Mouse (Mus musculus) thymus, postnatal 4 days (tissue): Measurements from ENCODE around the gene Dph2.

Experiments used
- DNase-seq: peaks from one replicate; pipeline ENCODE4 v3.0.0; 2021

Gene Dph2

DNA sequence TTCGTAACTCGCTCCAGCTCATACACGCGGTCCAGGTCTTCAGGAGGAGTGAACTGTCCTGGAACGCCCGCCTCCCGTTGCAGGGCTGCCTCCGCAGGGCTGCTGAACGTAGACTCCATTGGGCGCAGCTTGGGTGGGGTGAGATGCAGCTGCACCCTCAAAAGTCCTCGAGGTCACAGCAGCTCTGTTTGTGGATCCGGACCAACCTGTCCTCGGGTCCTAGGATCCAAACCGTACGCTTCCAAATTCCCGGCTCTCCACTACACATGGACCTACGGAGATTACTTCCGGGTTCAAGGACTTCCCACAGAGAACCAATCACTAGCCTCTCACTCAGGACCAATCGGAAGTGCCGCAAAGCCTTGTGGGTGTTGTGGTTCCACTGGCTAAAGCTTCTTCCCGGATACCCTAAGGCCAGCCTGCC, at the start of gene Dph2:
Dph2 (minus strand) TSS at position 295 of the 424 bp plus-strand sequence.
- DNase-seq: peak; percentile 80

DNA sequence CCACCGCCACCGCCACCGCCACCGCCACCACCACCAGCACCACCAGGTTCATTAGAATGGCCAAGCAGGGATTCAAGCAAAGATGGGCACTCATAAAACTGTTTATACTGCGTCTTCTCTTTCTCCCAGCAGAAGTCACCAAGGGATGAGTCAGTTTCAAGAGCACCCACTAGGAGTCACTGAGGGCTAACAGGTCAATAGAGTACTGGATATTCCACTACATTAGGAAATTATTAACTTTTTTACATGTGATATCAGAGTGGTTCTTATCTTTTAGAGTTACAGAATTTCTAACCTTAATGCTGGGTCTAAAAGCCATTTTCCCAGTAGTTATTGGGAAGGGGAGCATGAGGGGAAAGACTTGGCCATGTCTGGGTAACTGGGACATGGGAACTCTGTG, 45.1 kb upstream of the Dph2 start:
- no peak for DNase-seq

DNA sequence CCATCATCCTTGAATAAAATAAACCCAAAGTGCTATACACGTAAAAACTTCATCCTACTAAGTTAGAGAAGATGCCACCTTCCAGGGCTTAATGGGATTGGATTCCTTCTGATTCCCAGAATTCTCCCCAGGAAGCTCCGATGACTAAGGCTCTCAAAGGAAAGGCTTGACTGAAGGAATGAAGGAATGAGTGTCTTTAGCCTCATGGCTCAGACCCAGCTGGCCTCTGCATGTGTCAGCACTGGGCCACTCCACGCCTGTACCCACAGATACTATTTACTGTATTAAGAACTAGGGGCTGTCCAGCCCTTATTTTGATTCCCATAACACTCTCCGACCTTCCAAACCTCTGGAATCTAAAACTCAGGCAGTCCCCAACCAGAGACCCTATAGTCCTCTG, 42.2 kb upstream of the Dph2 start:
- no peak for DNase-seq

DNA sequence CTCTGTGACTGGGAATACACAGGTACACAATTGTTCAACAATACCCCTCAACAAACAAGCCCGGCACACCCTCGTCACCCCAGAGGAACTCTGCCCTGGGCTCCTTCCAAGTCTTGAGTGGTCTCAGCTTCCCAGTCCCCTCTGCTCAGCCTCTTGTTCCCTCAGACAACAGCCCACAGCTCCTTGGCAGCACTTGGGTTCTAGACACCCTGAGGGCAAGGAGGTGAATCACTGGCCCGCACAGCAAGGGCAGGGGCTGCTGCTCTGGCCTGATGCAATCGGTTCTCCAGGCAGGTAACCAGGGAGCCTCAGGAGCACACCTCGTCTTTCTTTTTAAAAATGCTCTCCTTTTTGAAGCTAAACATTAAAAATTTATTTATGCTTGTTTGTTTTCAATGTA, 41.4 kb upstream of the Dph2 start:
- no peak for DNase-seq

DNA sequence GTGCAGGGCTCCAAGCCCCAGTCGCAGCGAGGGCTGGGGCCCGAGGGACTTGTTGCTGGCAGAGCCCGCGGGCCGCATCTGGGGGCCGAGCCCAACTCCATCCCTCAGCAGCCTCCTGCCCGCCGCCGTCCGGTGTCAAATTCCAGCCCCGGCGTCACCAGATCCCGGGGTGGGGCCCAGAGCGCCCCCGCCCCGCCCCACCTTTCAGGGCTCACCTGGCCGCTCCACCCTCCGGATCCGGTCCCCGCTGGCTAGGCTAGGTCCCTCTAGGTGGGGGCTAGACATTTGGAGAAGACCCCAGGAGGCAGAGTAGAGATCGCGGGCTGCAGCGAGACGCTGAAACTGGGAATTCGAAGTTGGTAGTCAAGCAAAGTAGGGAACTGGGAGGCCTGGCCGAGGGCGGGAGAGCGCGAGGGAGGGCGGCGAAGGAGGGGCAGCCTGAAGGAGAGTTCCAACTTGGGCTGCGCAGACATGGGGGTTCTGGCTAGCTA, 37.6 kb upstream of the Dph2 start, which contains the start of gene Artn:
Artn (minus strand) TSS at position 373 of the 491 bp plus-strand sequence.
- peak; percentile 20 for DNase-seq

DNA sequence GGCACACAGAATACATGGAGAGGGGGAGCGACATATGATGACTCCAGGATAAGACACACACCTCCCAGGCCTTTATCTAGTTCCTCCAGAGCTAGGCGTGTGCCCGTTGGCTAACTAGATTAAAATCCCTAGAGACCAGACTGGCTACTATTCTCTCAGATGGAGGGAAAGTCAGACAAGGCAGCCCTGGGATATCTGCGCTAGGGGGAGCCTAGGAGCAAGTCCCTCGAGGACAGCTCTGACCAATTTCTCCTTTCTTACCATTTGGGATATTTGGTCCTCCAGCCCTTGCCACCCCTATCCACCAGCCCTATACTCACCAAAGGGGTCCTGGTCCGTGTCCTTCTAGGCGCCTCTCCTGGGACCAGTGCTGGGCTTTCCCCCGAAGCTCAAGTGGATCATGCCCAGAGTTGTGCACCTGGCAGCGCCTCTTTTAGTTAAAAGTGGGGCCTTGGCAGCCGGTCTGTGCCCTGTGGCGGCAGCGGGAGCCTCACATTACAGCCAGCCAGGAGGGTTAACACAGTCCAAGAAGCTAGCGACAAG, 36.9 kb upstream of the Dph2 start:
- DNase-seq: peak; percentile 49

DNA sequence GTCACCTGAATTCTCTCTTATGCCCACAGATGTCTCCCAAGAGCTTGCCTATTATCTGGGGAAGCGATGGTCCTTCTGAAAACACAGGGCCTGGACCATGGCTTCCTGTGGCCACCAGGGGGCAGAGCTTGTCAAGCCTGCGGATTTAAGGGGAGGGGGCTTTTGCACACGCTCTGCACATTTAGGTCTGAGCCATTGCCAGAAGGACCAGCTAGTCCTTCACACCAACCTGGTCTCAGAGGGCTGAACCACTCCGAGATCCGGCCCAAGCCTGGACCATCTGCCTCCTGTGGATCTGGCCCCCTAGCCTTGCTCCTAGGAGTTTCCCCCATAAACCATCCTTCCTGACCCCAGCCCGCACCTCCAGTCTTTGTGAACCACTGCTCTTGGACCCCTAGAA, 36.4 kb upstream of the Dph2 start:
- peak; percentile 70 for DNase-seq

DNA sequence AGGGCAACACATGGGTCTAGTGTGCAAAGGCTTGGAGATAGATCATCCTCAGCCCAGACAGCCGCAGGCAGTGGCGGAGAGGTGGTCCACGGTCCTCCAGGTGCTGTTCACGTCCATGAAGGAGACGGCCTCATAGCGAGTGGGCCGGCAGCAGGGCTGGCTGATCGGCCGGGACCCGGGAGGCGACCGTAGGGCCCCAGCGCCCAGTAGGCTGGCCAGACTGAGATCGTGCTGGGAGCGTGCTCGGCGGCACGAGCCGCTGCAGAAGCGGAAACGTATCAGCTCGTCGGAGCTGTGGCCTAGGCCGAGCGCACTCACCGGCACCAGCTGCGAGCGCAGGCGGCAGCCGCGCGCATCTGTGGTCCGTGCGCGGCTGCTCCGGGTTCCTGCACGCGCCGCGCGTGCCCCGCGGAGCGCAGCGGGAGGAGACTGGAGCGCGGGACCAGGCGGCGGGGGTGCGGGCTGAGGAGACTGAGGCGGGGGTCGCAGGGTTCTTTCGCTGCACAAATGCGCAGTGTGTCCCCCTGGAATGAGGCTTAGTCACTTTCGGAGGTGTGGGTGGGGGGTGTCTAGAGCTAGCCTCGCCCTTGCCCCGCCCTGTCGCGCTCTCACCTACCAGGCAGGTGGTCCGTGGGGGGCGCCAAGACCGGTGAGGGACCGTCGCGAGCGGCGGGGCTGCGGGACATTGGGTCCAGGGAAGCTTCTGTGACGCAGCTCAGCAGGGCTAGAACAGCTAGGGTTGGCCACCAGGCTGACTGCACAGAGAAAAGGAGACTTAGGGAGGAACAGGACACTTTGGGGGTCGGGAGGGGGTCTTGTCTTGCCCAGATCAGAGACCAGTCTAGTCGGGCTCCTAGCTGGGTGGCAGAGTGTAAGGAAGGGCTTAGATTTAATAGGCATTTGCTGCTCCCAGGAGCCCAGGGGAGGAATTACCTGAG, 35.0 kb upstream of the Dph2 start:
- peak; percentile 71 for DNase-seq

DNA sequence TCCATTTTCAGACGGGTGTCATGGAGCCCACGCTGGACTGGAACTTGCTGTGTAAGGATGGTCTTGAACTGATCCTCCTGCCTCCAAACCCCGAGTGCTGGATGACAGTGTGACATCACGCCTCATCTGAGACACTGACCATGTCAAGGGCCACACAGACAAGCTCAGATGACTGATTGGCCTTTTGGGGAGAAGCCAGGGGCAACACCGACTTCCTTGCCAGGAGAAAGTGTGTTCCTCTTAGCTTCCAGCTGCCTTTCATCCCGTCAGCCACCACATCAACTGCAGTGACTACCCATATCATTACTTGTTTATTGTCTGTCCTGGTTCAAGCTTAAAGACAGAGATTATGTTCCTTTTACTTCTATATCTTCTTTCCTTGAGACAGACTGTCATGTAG, 33.1 kb upstream of the Dph2 start:
- DNase-seq: no peak

DNA sequence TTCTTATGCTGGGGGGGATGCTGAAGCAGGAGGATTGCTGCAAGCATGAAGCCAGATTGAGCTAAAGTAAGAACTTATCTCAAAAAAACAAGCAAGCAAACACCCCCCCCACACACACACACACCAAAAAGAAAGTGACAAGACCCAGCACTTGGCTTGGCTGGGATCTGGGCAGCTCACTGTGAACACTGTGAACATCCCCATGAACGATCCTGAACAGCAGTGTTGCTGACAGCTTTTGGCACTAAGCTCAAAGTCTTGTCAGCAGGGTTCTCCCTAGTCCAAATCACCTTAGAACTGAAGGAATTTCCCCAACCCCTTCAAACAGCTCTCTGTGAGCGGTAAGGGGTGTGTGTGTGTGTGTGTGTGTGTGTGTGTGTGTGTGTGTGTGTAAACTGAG, 31.6 kb upstream of the Dph2 start:
- DNase-seq: no peak

DNA sequence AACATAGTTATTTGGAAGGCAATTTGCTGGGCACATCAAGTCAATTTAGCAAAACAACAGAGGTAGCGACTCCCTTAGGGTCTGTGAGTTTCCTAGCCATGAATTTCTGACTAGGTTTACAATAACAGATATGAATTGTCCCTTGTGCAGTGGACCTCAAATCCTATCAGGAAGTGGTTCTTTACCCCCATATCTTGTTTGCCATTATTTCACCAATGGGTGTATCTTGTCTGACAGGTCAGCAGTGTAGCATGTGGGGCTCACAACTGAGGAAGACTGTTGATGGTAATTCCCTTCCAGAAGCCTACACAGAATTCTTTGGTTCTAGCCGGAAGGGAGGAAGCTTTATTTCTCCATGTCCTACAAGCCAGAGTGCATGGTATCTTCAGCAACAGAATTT, 29.5 kb upstream of the Dph2 start:
- no peak for DNase-seq

DNA sequence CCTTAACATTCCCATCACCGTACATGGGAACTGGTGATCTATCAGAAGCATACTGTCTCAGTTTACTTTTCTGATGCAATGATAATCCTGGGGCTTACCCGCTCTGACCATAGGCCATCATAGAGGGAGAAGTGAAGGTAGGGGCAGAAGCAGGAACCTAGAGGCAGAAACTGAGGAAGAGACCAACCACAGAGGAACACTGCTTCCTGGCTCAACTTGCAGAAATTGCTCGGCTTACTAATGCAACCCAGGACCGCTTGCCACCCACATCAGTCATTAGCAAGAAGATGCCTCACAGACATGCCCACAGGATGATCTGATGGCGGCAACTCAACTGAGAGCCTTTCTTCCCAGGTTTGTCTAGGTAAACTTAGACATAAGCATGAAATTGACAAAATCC, 26.9 kb upstream of the Dph2 start:
- no peak for DNase-seq

DNA sequence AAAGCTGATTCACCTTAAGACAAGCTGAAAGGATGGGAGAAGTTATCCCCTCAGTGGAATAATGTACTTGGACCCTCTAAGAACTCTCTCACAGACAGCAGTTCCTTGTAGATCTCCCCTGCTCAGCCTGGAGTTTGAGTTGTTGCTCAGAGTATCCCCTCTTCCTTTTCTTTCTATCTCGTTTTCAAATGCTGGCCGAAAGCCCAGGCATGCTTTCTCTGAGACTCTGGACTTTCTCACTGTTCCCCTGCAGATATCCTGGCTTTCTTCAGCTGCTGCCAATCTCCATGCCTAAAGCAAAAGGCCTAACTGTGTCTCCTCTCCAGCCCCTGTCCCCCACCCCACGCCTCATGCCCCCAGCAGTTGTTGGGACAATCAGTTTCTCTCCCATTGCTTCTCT, 26.4 kb upstream of the Dph2 start:
- no peak for DNase-seq

DNA sequence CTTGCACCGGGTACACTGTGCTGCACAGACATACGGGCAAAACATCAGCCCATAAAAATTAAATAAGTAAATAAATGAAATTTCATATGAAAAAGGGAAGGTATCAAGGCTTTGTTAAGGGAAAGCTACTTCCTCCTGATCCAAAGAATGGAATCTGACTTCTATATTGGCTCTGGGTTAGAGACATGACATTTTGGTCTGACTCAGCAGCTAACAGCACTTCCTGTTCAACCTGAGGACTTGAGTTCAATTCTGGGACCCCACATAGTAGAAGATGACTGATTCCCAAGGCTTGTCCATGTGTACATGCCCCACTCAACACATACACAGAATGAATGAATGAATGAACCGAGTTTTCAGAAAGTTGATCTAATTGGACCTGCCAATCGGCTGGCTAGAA, 26.0 kb upstream of the Dph2 start:
- no peak for DNase-seq

DNA sequence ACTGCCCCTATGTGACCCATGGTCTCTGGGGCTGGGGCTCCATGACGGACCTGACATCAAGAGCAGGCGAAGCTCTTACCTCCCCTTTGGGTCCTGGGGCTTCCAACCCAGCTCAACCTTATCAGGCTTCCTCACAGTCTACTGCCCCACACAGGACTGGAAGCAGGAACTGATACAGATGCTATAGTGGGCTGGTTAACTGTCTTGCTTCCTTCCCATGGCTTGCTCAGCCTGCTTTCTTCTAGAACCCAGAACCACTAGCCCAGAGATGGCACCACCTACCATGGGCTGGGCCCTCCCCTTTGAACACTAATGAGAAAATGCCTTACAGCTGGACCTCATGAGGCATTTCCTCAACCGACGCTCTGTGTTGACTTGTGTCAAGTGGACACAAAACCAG, 25.6 kb upstream of the Dph2 start:
- no peak for DNase-seq

DNA sequence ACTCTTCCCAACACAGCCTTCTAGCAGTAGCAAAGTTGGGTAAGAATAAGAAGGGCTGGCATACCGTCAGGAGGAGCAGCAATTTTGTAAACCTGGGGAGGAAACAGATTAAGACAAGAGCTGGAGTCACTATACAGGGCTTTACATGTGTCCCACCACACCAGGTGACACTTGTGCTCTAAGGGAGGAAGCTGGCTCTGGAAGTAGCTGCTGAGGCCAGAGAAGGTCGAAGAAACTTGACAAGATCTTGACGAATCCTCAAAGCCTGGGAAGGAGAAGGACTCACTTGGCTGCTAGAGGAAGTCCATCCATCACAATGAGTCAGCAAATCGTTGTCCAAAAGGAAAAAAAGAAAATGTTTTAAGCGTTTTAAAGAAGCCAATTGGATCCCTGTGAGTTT, 24.6 kb upstream of the Dph2 start:
- DNase-seq: no peak

DNA sequence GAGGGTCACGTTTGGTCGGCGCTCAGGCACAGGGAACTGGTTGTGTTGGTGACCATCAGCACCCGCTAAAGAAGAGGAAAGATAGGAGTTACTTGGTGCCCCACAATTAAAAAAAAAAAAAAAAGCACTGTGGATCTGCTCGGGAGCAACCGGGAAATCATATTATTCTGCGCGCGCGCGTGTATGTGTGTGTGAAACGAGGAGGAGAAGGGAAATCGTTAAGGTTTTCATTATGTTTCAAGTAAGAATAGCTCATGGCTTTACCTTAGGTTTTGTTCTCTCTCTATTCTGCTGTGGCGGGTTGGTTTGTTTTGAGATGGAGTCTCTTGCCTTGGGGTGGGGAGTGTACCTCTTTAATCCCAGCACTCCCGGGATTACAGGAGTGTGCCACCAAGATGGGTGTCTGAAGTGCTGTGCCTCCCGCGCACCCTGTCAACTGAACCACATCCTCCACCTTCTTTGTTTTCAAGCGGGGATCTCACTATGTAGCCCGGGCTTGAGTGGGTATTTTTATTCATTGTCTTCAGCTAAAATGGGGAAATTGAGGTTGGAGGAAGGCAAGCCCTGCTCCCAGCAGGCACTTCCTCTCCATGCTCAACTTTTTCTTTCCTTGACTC, 23.8 kb upstream of the Dph2 start:
- peak; percentile 51 for DNase-seq

DNA sequence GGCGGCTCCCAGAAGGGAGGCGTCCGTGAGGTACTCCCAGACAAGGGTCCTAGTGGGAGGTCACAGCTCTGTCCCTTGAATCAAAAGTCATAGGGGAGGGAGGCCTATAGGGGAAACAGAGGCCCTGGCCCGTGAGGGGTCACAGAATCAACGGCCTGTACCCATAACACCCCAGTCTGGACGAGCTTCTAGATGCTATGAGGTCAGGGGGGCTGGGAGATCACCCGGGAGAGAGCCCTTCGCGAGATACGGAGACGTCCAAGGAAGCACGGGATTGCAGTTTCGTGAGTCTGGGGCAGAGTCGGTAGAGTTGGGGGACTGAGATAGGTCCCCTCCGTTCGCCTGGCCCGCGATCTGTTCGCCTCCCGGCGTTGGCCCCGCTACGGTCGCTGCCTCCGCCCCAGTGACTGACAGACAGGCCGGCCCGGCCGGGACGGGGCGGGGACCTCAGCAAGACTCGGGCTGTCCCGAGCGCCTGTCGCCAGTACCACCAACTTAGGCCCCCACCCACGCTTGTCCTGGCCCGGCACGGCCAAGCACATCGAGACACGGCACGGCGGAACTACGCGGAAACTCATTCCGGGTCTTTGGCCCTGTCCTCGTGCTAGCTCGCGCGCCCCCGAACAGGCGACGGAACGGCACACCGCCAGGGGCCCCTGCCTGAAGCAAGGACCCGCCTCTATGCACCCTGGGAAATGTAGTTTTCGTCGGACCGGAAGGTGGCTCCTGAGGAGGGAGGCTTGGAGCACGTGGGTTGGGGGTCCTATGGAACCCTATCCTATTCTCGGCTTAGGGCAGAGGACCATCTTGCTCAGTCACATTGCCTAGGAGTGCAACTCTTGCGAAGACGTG, 23.0 kb upstream of the Dph2 start, which contains the start of gene Ipo13:
Ipo13 (minus strand) TSS at position 409 of the 852 bp plus-strand sequence.
- peak; percentile 92 for DNase-seq

DNA sequence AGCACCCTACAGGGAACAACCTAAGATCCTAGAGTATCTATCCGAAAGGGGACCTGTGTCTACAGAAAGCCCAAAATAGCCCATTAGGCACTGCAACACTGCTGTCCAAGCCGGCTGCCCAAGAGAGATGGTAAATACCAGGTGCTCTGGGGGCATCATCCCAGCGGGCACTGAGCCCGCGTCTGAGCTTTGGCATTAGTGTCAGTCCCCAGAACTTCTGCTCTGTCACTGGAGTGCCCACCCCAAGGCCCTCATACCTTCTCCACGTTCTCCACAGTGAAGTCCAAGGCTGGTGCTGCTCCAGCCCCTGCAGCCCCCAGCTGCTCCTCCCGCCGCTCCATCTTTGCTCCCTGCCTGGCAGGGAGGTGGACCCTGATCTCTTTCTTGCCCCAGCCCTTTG, 22.2 kb upstream of the Dph2 start:
- no peak for DNase-seq

DNA sequence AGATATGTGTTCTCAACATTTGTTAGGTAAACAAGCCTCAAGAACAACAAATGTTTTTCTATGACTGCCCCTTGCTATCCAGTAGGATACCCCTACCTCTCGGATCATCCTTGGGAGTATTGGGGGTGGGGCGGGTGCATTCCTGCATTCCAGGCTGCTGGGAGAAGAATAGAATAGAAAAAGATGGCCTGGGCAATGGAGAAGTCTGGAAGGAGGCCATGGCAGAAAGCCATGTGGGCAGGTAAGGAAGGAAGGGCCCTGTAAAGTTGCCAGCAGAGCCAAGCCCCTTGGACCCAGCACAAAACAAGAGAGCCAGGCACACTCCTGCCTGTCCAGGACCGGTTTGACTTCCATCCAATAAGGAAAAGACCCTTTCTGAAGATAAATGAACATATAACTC, 21.6 kb upstream of the Dph2 start:
- no peak for DNase-seq

DNA sequence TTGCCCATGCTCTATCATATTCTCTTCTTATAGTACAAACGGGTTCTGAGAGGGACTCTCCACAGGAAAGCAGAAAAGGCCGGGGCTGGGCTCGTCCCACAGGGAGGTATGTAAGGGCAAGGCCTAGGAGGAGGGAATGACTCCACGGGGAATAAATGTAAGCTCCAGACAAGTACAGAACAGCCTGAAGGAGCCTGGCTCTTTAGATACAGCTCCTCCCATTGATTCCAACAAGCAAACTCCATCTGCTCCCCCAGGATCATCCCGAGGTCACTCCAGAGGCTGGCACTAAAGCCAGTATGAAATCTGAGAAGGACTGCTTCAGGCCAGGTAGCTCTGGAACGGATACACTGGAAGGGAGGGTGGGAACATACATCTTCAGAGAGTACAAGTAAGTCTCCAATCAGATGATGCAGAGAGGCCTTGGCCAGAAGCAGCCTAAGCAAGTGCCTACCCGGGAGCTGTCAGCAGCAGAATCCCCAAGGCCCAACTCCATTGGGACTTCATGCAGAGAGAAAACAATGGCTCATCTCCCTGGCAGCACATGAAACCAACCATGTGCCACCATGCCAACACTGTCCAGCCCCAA, 20.9 kb upstream of the Dph2 start:
- no peak for DNase-seq

DNA sequence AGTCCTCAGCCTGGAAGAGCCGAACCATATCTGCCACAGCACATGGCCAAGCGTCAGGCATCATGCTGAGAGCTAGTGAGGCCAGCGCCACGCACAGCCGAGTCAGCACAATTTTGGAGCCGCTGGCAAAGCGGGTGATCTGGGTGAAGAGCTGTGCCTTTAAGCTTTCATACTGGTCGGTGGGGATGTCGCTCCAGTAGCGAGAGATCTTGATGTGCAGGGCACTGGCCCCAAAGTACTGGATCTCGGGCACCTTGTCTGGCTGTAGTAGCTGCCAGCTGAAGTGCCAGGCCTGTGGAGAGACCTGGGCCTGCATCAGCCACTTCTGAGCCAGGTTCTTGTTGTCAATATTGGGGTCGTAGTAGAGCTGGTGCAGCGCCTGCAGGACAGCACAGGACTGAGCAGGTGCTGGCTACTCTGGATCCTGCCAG, 20.3 kb upstream of the Dph2 start:
- DNase-seq: no peak
